Mouse (Mus musculus) embryonic facial prominence, embryonic 10.5 days (tissue): ENCODE results near the gene Ank3. TPM values are rescaled to one million over a fixed set of nuclear protein-coding genes. Genes with fewer than 3 reads are reported as not detected.

Experiments used
- DNase-seq: peaks from one replicate; pipeline ENCODE4 v3.0.0-alpha.2; 2017; ENCODE audit warnings: low spot score
- H3K27ac ChIP-seq: fragments of 300-500 bp; sonication (generic); replicated peaks from 2 replicates; pipeline ENCODE4 v1.5.1; 2016; ENCODE audit warnings: mild to moderate bottlenecking
- H3K27me3 ChIP-seq: fragments of 300-500 bp; sonication (generic); replicated peaks from 2 replicates; pipeline ENCODE4 v1.6.1; 2016; ENCODE audit warnings: low read depth, mild to moderate bottlenecking; ENCODE audit not compliant: poor library complexity, severe bottlenecking
- H3K36me3 ChIP-seq: fragments of 300-500 bp; sonication (generic); replicated peaks from 2 replicates; pipeline ENCODE4 v1.6.1; 2016; ENCODE audit warnings: mild to moderate bottlenecking, moderate library complexity
- H3K4me1 ChIP-seq: fragments of 300-500 bp; sonication (generic); 2 replicates; pipeline ENCODE4 v1.6.1; 2016
- H3K4me3 ChIP-seq: fragments of 300-500 bp; sonication (generic); 2 replicates; pipeline ENCODE4 v1.5.1; 2016; ENCODE audit warnings: mild to moderate bottlenecking, moderate library complexity
- H3K9me3 ChIP-seq: fragments of 300-500 bp; sonication (generic); 2 replicates; pipeline ENCODE4 v1.6.1; 2016; ENCODE audit warnings: mild to moderate bottlenecking
- WGBS: fragments of 180-500 bp; shearing (Covaris S2); methylation state at CpG from one replicate; pipeline ENCODE4 v1.1.7; 2016; 5-methylcytosine and 5-hydroxymethylcytosine counted together
- polyA plus RNA-seq: library from polyadenylated mRNA; unstranded; fragments of >200 nt; fragmentation: Nextera tagmentation; extraction: Ambion mirVana; gene quantifications from 2 replicates; pipeline ENCODE4 v1.2.1, GENCODE M21; 2016

Ank3 gene
- polyA plus RNA-seq, 1 experiment from 2014 or later: 36.9 TPM

DNA sequence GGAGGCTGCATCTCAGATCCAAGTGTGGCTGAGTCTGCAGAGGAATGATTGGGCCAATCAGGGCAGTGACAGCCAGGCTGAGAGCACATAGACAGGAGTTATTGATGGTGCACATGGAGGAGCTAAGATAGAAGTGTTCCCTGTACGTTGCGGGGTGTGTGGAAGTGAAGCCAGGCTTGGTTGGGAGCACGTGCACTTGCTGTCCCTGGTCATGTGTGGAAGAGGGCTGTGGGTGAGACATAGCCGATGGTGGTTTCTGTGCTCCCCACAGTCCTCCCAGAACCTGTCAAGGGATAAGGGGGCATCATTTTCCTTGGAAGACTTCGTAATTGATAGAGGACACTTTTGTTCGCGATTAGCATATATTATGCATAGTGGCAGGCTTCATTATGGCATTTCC is 434.2 kb downstream of the Ank3 start:
- DNase-seq: no peak
- H3K4me3 ChIP-seq: no peak overlapping the region
- WGBS: 93% methylated on average over 7 of the region's 7 CpGs

DNA sequence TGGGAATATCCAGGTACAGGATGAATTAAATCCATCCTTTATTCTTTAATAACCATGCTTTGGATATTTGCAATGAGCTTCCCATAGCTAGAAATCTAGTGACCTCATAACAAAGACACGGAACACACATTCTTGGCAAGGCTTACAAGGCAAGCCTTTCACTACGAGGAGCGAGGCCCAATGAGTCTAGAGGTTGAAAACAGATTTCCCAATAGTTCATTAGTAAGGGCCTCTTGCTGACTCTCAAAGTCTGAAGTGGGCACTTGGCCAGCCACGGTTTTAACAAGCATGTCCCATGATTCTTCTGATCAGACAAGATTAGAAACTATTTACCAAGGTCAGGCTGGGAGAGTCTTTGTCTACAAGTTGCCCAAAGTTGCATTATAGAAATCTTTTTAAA is 436.1 kb downstream of the Ank3 start:
- Histone ChIP-seq H3K4me3 (no peak overlapping the region), H3K9me3 (no peaks in the 10 kb centered on the region), H3K27ac (no peak overlapping the region), H3K27me3 (no peaks in the 10 kb centered on the region), H3K36me3 (no peaks in the 10 kb centered on the region), H3K4me1 (peaks cover 3% of the 10 kb centered on the region; the same call in 1 of the 2 replicates)
- WGBS: 91% methylated on average over 4 of the region's 4 CpGs
- DNase-seq: no peak

More for the DNA sequence above, 434.2 kb downstream of the Ank3 start:
- Histone ChIP-seq H3K9me3 (no peaks in the 10 kb centered on the region), H3K27ac (no peak overlapping the region), H3K36me3 (0 out of 2 replicates have a peak, but pooled peaks cover 3% of the 10 kb centered on the region), H3K27me3 (no peaks in the 10 kb centered on the region), H3K4me1 (no peaks in the 10 kb centered on the region)

DNA sequence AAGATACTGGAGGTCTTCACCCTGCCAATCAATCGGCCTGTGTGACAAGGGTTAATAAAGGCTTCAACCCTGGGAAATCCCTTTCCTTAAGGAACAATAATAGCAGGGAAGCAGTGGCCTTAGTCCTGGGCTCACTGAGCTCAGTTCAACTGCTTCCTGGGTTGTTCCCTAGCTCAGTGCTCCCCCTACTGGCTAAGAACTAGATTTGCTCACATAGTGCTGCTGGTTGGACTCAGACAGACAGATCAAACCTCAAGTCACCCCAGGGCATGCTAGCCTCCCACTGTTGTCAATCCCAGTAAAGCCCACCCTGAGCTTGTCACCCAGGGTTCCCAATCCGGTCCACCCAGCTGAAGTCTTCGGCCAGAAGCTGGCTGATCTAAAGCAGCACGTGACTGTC is 447.2 kb downstream of the Ank3 start:
- no peak overlapping the region for H3K27ac ChIP-seq
- H3K36me3 ChIP-seq: 0 out of 2 replicates have a peak, but pooled peaks cover 3% of the 10 kb centered on the region
- no peak overlapping the region for H3K4me3 ChIP-seq
- no peaks in the 10 kb centered on the region for H3K27me3 ChIP-seq
- WGBS: 34% methylated on average over 4 of the region's 4 CpGs
- no peaks in the 10 kb centered on the region for H3K9me3 ChIP-seq
- DNase-seq: peak; percentile 67
- H3K4me1 ChIP-seq: no peaks in the 10 kb centered on the region

DNA sequence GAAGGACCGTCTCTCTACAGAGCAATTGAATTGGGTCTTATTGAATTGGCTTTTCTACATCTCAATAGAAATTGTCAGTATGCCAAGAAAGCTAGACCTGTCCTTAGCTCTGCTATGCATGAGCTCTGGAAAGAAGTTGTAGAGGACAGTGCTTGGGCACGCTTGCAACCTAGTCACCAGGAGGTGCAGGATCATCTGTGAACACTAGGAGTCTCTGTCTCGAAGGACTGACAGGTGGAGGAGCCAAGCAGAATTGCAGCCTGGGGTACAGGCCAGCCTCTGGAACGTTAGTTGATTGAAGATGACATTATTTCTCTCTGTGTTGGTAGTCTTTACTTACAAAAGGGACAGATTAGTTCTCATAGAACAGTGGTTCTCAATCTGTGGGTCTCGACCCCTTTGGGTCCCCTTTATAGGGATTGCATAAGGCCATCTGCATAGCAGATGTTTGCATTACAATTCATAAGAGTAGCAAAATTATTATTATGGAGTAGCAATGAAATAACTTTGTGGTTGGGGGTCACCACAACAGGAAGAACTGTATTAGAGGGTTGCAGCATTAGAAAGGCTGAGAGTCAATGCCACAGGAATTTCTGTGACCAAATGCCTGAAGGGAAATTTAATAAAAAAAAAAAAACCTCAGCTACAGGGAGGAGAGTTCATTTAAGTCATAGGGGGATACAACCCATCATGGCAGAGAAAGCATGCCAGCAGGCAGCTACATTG is 454.0 kb downstream of the Ank3 start:
- Histone ChIP-seq H3K4me3 (no peak overlapping the region), H3K36me3 (0 out of 2 replicates have a peak, but pooled peaks cover 3% of the 10 kb centered on the region), H3K9me3 (no peaks in the 10 kb centered on the region), H3K27ac (no peak overlapping the region), H3K4me1 (no peaks in the 10 kb centered on the region), H3K27me3 (no peaks in the 10 kb centered on the region)
- no peak for DNase-seq
- 60% methylated on average over 5 of the region's 5 CpGs for WGBS

DNA sequence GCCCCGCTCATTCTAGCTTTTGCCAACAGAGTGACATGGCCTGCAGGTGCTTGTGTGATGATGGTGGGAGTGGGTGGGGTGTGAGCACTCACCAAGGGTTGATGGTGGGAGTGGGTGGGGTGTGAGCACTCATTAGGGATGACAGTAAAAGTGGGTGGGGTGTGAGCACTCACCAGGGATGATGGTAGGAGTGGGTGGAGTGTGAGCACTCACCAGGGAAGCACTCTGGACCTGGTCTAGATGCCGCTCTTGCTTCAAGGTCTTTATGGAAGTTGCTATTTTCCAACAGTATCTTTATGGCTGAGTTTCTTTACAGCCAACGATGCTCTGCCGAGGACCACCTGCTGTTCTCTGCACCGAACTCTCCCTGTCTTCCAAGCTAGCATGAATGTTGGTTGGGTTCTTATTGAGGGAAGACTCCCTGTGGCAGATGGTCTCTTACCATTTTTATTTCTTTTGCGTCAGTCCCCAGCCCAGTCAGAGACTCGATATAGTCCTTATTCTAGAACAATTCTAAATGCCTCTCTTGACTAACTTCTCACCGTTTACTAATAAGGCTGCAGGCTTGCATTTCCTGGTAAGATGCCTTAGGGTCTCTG is 456.1 kb downstream of the Ank3 start:
- peaks cover 8% of the 10 kb centered on the region for H3K4me1 ChIP-seq
- WGBS: 89% methylated on average over 8 of the region's 8 CpGs
- 0 out of 2 replicates have a peak, but pooled peaks cover 3% of the 10 kb centered on the region for H3K36me3 ChIP-seq
- no peaks in the 10 kb centered on the region for H3K9me3 ChIP-seq
- no peak overlapping the region for H3K4me3 ChIP-seq
- no peaks in the 10 kb centered on the region for H3K27me3 ChIP-seq
- H3K27ac ChIP-seq: no peak overlapping the region
- no peak for DNase-seq

DNA sequence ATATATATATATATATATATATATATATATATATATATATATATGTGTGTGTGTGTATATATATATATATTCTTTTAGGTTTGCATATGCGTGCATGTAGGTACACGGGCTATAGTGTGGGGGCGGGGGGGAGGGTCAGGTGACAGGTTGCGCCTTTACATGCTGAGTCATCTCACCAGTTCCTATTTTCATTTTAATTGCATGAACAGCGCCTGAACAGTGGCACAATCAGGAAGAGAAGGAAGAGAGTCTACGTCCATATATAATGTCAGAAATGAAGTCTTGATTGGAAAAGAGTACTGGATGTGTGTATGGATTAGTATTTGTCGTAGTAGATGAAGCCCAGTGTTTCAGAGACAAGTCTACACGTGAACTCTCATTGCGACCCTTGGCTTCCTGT is 459.4 kb downstream of the Ank3 start:
- 85% methylated on average over 9 of the region's 9 CpGs for WGBS
- H3K36me3 ChIP-seq: no peaks in the 10 kb centered on the region
- no peak for DNase-seq
- H3K27me3 ChIP-seq: no peaks in the 10 kb centered on the region
- H3K9me3 ChIP-seq: no peaks in the 10 kb centered on the region
- H3K27ac ChIP-seq: no peak overlapping the region
- H3K4me1 ChIP-seq: peaks cover 8% of the 10 kb centered on the region
- H3K4me3 ChIP-seq: no peak overlapping the region

DNA sequence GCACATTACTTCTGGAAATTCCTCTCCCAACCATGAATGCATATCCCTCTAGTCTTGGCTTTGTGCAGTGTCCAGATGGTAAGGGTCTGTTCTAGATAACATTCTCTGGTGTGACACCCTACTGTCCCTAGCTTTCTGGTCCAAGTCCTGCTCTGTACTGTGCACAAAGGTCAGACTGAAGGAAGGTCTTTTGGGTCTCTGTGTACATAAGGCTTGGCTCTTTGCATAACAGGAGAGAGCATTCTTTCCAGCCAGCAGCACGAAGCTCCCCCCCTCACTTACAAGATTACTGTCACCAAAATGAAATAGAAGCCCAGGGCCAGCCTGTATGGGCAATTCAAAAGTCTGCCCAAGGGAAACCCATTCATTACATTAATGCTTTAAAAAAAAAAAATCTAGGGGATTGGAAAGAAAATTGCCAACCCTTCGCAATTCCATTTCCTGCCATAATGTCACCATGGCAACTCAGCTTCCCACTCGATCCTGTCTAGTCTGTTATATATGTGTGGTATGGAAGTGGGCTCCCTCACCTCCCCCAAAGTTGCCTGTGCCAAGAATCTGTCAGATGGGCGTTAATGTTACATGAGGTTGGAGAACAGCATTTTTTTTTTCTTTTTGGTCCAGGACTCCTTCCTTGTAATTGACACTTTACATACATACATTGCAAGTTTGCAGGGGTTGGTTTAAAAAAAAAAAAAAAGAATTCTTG is 460.5 kb downstream of the Ank3 start:
- Histone ChIP-seq H3K4me1 (peaks cover 8% of the 10 kb centered on the region), H3K27ac (no peak overlapping the region), H3K4me3 (no peak overlapping the region), H3K36me3 (no peaks in the 10 kb centered on the region), H3K9me3 (no peaks in the 10 kb centered on the region), H3K27me3 (no peaks in the 10 kb centered on the region)
- 60% methylated on average over 4 of the region's 4 CpGs for WGBS
- DNase-seq: no peak

DNA sequence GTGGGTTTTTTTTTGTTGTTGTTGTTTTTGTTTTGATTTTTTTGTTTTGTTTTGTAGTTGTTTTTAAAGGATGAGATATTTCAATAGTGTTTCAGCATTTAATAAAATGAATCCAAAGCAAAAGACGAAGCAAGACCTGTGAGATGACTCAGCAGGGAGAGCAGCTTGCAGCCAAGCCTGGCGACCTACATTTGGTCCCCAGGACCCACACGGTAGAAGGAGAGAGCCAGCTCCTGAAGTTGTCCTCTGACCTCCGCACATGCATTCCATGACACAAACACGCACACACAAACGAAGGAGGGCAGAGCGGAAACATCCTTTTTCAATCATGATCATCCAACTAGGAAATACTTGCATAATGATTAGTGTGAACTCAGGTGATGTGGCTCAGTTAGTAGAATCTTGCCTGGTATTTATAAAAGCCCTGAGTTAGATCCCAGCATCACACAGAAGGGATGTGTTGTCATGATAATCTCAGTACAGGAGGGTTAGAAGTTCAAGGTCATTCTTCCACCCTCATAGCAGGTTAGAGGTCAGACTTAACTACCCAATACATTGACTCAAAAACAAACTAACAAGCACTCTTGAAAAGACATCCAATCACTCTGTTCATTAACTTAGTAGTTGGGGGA is 461.4 kb downstream of the Ank3 start:
- no peak overlapping the region for H3K27ac ChIP-seq
- WGBS: 85% methylated on average over 7 of the region's 7 CpGs
- H3K36me3 ChIP-seq: no peaks in the 10 kb centered on the region
- no peaks in the 10 kb centered on the region for H3K27me3 ChIP-seq
- DNase-seq: no peak
- peaks cover 8% of the 10 kb centered on the region for H3K4me1 ChIP-seq
- no peaks in the 10 kb centered on the region for H3K9me3 ChIP-seq
- no peak overlapping the region for H3K4me3 ChIP-seq

DNA sequence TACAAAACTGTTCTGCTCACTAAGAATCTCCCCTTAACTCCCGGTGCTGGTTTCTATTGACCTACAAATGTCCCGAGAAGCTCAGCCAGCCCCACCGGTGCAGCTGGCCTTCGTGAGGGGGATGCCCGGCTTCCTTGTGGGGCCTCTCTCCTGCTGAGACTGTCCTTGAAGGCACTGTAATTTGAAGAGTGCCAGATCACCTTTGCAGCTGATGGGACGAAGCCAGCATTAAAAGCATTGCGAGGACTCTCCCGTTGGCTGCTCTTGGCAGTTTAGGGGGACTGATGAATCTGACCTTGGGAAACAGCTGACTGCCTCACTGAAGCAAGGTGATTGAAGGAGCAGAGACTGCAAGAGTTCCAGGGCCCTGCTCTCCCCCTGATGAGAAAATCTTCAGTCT is 464.3 kb downstream of the Ank3 start:
- Histone ChIP-seq H3K4me1 (peaks cover 8% of the 10 kb centered on the region), H3K27me3 (no peaks in the 10 kb centered on the region), H3K9me3 (no peaks in the 10 kb centered on the region), H3K36me3 (no peaks in the 10 kb centered on the region), H3K27ac (no peak overlapping the region), H3K4me3 (no peak overlapping the region)
- 64% methylated on average over 8 of the region's 8 CpGs for WGBS
- no peak for DNase-seq

DNA sequence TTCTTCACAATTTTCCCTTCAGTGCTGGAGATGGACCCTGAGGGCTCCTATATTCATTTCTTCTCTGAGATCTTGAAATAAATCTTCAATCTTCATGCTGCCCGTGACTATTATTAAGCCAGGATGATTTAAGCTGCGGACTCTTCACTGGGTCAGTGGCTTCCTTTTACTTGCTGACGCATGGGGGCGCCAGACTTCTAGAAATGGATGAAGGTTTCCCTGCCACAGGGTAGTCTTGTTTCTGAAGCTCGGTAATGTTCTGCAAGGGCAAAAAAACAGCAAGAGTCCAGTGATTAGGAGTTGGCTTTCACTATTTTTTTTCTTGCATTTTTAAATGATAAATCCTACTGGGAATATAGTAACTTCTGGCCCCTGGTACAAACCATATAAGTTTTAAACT is 471.8 kb downstream of the Ank3 start:
- Histone ChIP-seq H3K27ac (no peak overlapping the region), H3K4me3 (no peak overlapping the region), H3K4me1 (no peaks in the 10 kb centered on the region), H3K9me3 (no peaks in the 10 kb centered on the region), H3K27me3 (no peaks in the 10 kb centered on the region), H3K36me3 (0 out of 2 replicates have a peak, but pooled peaks cover 6% of the 10 kb centered on the region)
- DNase-seq: peak; percentile 77
- 17% methylated on average over 5 of the region's 5 CpGs for WGBS

DNA sequence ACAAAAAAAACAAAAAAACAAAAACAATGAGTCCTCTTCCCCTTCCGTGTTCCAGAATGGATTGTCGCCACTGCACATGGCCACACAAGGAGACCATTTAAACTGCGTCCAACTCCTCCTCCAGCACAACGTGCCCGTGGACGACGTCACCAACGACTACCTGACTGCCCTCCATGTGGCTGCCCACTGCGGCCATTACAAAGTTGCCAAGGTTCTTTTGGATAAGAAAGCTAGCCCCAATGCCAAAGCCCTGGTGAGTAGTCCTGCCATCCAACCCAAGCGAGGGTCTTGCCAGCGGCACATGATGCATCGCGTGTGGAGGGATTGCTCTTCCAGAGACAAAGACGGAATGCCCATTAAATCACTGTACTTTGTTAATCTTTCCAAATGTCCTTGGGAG is 472.4 kb downstream of the Ank3 start:
- Histone ChIP-seq H3K4me1 (no peaks in the 10 kb centered on the region), H3K27ac (no peak overlapping the region), H3K9me3 (no peaks in the 10 kb centered on the region), H3K4me3 (no peak overlapping the region), H3K36me3 (0 out of 2 replicates have a peak, but pooled peaks cover 6% of the 10 kb centered on the region), H3K27me3 (no peaks in the 10 kb centered on the region)
- no peak for DNase-seq
- 91% methylated on average over 14 of the region's 14 CpGs for WGBS

DNA sequence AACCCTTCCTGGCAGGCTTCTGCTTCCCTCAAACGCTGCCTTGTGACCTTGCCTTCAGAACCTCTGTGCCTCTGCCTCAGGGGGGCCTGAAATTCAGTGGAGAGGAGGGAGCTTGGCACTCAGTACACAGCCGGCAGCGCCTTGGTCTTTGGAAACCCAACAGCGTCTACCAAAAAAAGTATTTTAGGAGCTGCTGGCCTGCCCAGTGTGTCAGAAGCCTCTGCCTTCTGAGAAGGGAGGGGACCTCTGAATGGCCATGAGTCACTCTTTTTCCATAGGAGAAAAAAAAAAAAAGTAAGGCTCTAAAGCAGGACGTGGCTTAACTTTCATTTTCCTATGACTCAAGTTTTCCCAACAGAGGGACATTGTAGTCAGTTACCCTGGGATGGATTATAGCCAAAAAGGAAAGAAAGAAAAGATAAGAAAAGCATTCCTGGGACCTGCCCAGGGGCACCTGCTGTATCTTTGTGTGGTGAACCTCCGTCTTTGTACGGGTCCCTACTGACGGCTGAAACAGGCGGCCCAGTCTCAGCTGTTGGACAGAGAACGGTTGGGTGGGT is 473.7 kb downstream of the Ank3 start:
- no peak for DNase-seq
- 0 out of 2 replicates have a peak, but pooled peaks cover 6% of the 10 kb centered on the region for H3K36me3 ChIP-seq
- no peaks in the 10 kb centered on the region for H3K27me3 ChIP-seq
- H3K9me3 ChIP-seq: no peaks in the 10 kb centered on the region
- 78% methylated on average over 10 of the region's 10 CpGs for WGBS
- no peak overlapping the region for H3K4me3 ChIP-seq
- no peak overlapping the region for H3K27ac ChIP-seq
- H3K4me1 ChIP-seq: no peaks in the 10 kb centered on the region
